ENCODE assay signal across 17 mouse cellular contexts in genomic region chr6:57766287-57766686, GRCm38 (mm10). TPM values are rescaled to one million over a fixed set of nuclear protein-coding genes. Genes with fewer than 3 reads are reported as not detected.
DNase-seq lines count a peak whose midpoint lies in the region; ATAC-seq and TF ChIP-seq lines count a peak whose summit lies in the region.
"Had no signal": no experiment of that assay in that cellular context is flagged by ENCODE, and none has a peak within 500 bp of the region (broad histone marks: within the 10 kb centered on the region; RNA-seq: fewer than 3 reads in every experiment).

No protein-coding gene starts in this region.

- no peaks in the 10 kb centered on the region for H3K4me1 ChIP-seq in intestine, embryonic 15.5 days (replicated peaks)
- no peaks in the 10 kb centered on the region for H3K4me1 ChIP-seq in intestine, postnatal 0 days (replicated peaks; ENCODE audit: control insufficient read depth, insufficient read depth, low read length)
- peaks cover 37 to 52% of the 10 kb centered on the region in 2 experiments for H3K4me1 ChIP-seq in MEL (ENCODE audit: control insufficient read depth in 1 of 2, insufficient read depth in 2 of 2, low read length in 2 of 2)
- H3K4me1 ChIP-seq in liver, embryonic 15.5 days (replicated peaks): peaks cover 83% of the 10 kb centered on the region
- H3K4me1 ChIP-seq: forebrain, embryonic 12.5 days; midbrain, embryonic 12.5 days had no signal

- no peak for TF ChIP-seq CTCF in intestine, postnatal 0 days (IDR thresholded peaks at IDR 0.05; ENCODE audit: low read depth)
- no peak for TF ChIP-seq CTCF in MEL (IDR thresholded peaks at IDR 0.05 in 2 of 3, conservative IDR thresholded peaks at IDR 0.05 in 1 of 3; ENCODE audit: control insufficient read depth in 1 of 3, insufficient read depth in 1 of 3, low read depth in 2 of 3, low read length in 3 of 3, poor library complexity in 1 of 3, severe bottlenecking in 1 of 3)

- peak; percentile 77; the same call in 1 of the 2 replicates for ATAC-seq in intestine, embryonic 15.5 days
- no peak for ATAC-seq in intestine, postnatal 0 days
- peak; percentile 72 for ATAC-seq in erythroblast, adult 5-6 weeks (replicated peaks; ENCODE audit: low FRiP score, poor library complexity, severe bottlenecking)
- ATAC-seq in liver, embryonic 15.5 days (ENCODE audit: insufficient read depth): peak; percentile 88
- ATAC-seq in CD4-positive, CD25-positive, alpha-beta regulatory T cell, adult 4 months: no peak

- no peaks in the 10 kb centered on the region for H3K27me3 ChIP-seq in intestine, embryonic 15.5 days (replicated peaks)
- no peaks in the 10 kb centered on the region for H3K27me3 ChIP-seq in intestine, postnatal 0 days (replicated peaks; ENCODE audit: control insufficient read depth, insufficient read depth, low read length)
- no peaks in the 10 kb centered on the region for H3K27me3 ChIP-seq in MEL (ENCODE audit: control insufficient read depth in 1 of 2, insufficient read depth in 2 of 2, low read length in 2 of 2)
- H3K27me3 ChIP-seq in liver, embryonic 15.5 days: no peaks in the 10 kb centered on the region
- H3K27me3 ChIP-seq: embryonic facial prominence, embryonic 13.5 days; forebrain, embryonic 12.5 days; limb, embryonic 13.5 days; midbrain, embryonic 12.5 days had no signal

- TF ChIP-seq EP300 in MEL (IDR thresholded peaks at IDR 0.05; ENCODE audit: low read depth in 1 of 2, low read length in 2 of 2): peak in 1 of 2 experiments; percentile 78; a peak in 3 of 4 replicates

- H3K27ac ChIP-seq in intestine, embryonic 15.5 days: no peak overlapping the region
- H3K27ac ChIP-seq in intestine, postnatal 0 days (ENCODE audit: low read depth, low read length): no peak overlapping the region
- H3K27ac ChIP-seq in MEL (ENCODE audit: control insufficient read depth, low read depth, low read length): peak overlapping the region; percentile 71
- peak overlapping the region; percentile 97 for H3K27ac ChIP-seq in liver, embryonic 15.5 days (replicated peaks)
- H3K27ac ChIP-seq: embryonic facial prominence, embryonic 13.5 days; forebrain, embryonic 12.5 days; left cerebral cortex, adult 2 months; limb, embryonic 13.5 days; midbrain, embryonic 12.5 days had no signal

- H3K4me2 ChIP-seq in intestine, embryonic 15.5 days (replicated peaks): no peak overlapping the region
- no peak overlapping the region for H3K4me2 ChIP-seq in intestine, postnatal 0 days (replicated peaks; ENCODE audit: low read depth)
- H3K4me2 ChIP-seq in liver, embryonic 15.5 days: peak overlapping the region; percentile 65
- H3K4me2 ChIP-seq: embryonic facial prominence, embryonic 13.5 days; forebrain, embryonic 12.5 days; limb, embryonic 13.5 days; midbrain, embryonic 12.5 days had no signal

- no peak overlapping the region for H3K9ac ChIP-seq in intestine, embryonic 15.5 days
- H3K9ac ChIP-seq in intestine, postnatal 0 days (ENCODE audit: low read depth, low read length): no peak overlapping the region
- peak overlapping the region; percentile 39 for H3K9ac ChIP-seq in MEL (ENCODE audit: control insufficient read depth, low read depth, low read length, poor library complexity, severe bottlenecking)
- H3K9ac ChIP-seq in liver, embryonic 15.5 days: peak overlapping the region; percentile 53
- H3K9ac ChIP-seq: embryonic facial prominence, embryonic 13.5 days; forebrain, embryonic 12.5 days; limb, embryonic 13.5 days; midbrain, embryonic 12.5 days had no signal

- 100% methylated on average over 1 of the region's 1 CpGs for WGBS in intestine, embryonic 15.5 days
- WGBS in intestine, postnatal 0 days: 85% methylated on average over 1 of the region's 1 CpGs
- 11% methylated on average over 1 of the region's 1 CpGs for WGBS in liver, embryonic 15.5 days (ENCODE audit: insufficient replicate concordance)

- H3K36me3 ChIP-seq in intestine, embryonic 15.5 days: no peaks in the 10 kb centered on the region
- no peaks in the 10 kb centered on the region for H3K36me3 ChIP-seq in intestine, postnatal 0 days (ENCODE audit: control insufficient read depth, insufficient read depth)
- peaks cover 0 to 68% of the 10 kb centered on the region in 2 experiments; a peak in 2 of 4 replicates for H3K36me3 ChIP-seq in MEL (ENCODE audit: control insufficient read depth in 1 of 2, insufficient read depth in 2 of 2, low read length in 2 of 2)
- H3K36me3 ChIP-seq in liver, embryonic 15.5 days (replicated peaks): peaks cover 48% of the 10 kb centered on the region

- intact Hi-C loops in gastrocnemius, postnatal 14 days (cut with DNase I; ENCODE audit: low total_unique reads): no loop called here

- H3K9me3 ChIP-seq in intestine, embryonic 15.5 days: no peaks in the 10 kb centered on the region
- no peaks in the 10 kb centered on the region for H3K9me3 ChIP-seq in intestine, postnatal 0 days (ENCODE audit: control insufficient read depth)
- H3K9me3 ChIP-seq in MEL (replicated peaks; ENCODE audit: insufficient read depth, low read length): no peaks in the 10 kb centered on the region
- H3K9me3 ChIP-seq in liver, embryonic 15.5 days (replicated peaks): no peaks in the 10 kb centered on the region
- H3K9me3 ChIP-seq: embryonic facial prominence, embryonic 13.5 days; forebrain, embryonic 12.5 days; limb, embryonic 13.5 days; midbrain, embryonic 12.5 days had no signal

- no peak for TF ChIP-seq RAD21 in MEL (IDR thresholded peaks at IDR 0.05; ENCODE audit: low read depth, low read length)

- DNase-seq in MEL (ENCODE audit: low read depth, low spot score): peak; percentile 57
- DNase-seq in gastrocnemius, adult 18-20 months (ENCODE audit: low spot score): no peak
- no peak for DNase-seq in gastrocnemius, postnatal 14 days
- DNase-seq: adrenal gland, postnatal 25 days; cerebellum, postnatal 25 days; heart, postnatal 36 days; lung, postnatal 14 days had no signal

- no peak for TF ChIP-seq POLR2A in MEL (IDR thresholded peaks at IDR 0.05; ENCODE audit: control insufficient read depth in 1 of 2, insufficient read depth in 1 of 2, low read depth in 1 of 2, low read length in 2 of 2, poor library complexity in 1 of 2)

- no peak overlapping the region for H3K4me3 ChIP-seq in intestine, embryonic 15.5 days (replicated peaks)
- H3K4me3 ChIP-seq in intestine, postnatal 0 days (ENCODE audit: low read depth, low read length): no peak overlapping the region
- H3K4me3 ChIP-seq in MEL (ENCODE audit: control insufficient read depth in 1 of 2, insufficient read depth in 1 of 2, low read depth in 2 of 2, low read length in 2 of 2): no peak overlapping the region
- H3K4me3 ChIP-seq in liver, embryonic 15.5 days (replicated peaks): peak overlapping the region; percentile 30
- H3K4me3 ChIP-seq: embryonic facial prominence, embryonic 13.5 days; forebrain, embryonic 12.5 days; left cerebral cortex, adult 2 months; limb, embryonic 13.5 days; midbrain, embryonic 12.5 days had no signal

- H3K79me2 ChIP-seq in MEL (ENCODE audit: control insufficient read depth, insufficient read depth, low read length, poor library complexity): no peaks in the 10 kb centered on the region

TF ChIP-seq in MEL, 35 proteins besides CTCF, POLR2A, EP300 and RAD21:
- TF ChIP-seq UBTF (IDR thresholded peaks at IDR 0.05; ENCODE audit: borderline replicate concordance, insufficient read depth, low read depth, low read length) (no peak), GATA1 (IDR thresholded peaks at IDR 0.05; ENCODE audit: low read depth, low read length) (peak; percentile 32; the same call in 1 of the 2 replicates), MAZ (IDR thresholded peaks at IDR 0.05; ENCODE audit: low read depth, low read length) (0 out of 2 replicates have a peak, but pooled peaks have one; percentile 36), GABPA (IDR thresholded peaks at IDR 0.05; ENCODE audit: low read depth, low read length) (no peak), TCF12 (IDR thresholded peaks at IDR 0.05; ENCODE audit: low read depth, low read length) (0 out of 2 replicates have a peak, but pooled peaks have one; percentile 57), TAL1 (IDR thresholded peaks at IDR 0.05; ENCODE audit: low read length) (peak; percentile 44), MXI1 (IDR thresholded peaks at IDR 0.05; ENCODE audit: low read depth, low read length) (0 out of 2 replicates have a peak, but pooled peaks have one; percentile 26), RCOR1 (IDR thresholded peaks at IDR 0.05; ENCODE audit: low read depth, low read length) (0 out of 2 replicates have a peak, but pooled peaks have one; percentile 2), USF2 (IDR thresholded peaks at IDR 0.05; ENCODE audit: borderline replicate concordance in 1 of 2, insufficient read depth in 1 of 2, low read depth in 1 of 2, low read length in 2 of 2) (no peak), NRF1 (IDR thresholded peaks at IDR 0.05; ENCODE audit: insufficient read depth, low read depth, low read length, poor library complexity, severe bottlenecking) (no peak)
TF ChIP-seq in MEL: peak in this region for 6.

RNA-seq across cellular contexts. Expression of gene Vopp1, which starts 58.7 kb away (rescaled TPM):
- 30.9 and 32.3 TPM in 2 replicates for polyA plus RNA-seq in intestine, embryonic 15.5 days (2015; fragmentation: Nextera tagmentation; extraction: Ambion mirVana)
- polyA plus RNA-seq in intestine, postnatal 0 days (2015; fragmentation: Nextera tagmentation; extraction: Ambion mirVana): 11.2 and 11.9 TPM in 2 replicates
- 12.1 and 17.0 TPM in 2 replicates for total RNA-seq in MEL (2012; rRNA removed)
- polyA plus RNA-seq in MEL (2012; ENCODE audit: insufficient read depth in 1 of 2, insufficient read length in 2 of 2, low read depth in 1 of 2, low replicate concordance in 2 of 2, missing spikeins in 1 of 2): 10 to 100 TPM in 1 of 2 experiments, not detected in 1; 14.2 TPM
- 270 and 296 TPM in 2 replicates for total RNA-seq in erythroblast, adult 5-6 weeks (2015; ENCODE audit: low replicate concordance)
- total RNA-seq in erythroblast, adult 5-6 weeks (2017; ENCODE audit: low replicate concordance): 358 and 528 TPM in 2 replicates
- polyA plus RNA-seq in liver, embryonic 15.5 days (2015; fragmentation: Nextera tagmentation; extraction: Ambion mirVana): 56.8 and 62.9 TPM in 2 replicates
- 1 to 10 TPM; 4.5 to 4.7 TPM for total RNA-seq in gastrocnemius, adult 18-20 months (2021)
- 10 to 100 TPM; 10.1 to 11.8 TPM for polyA plus RNA-seq in CD4-positive, CD25-positive, alpha-beta regulatory T cell, adult 4 months (2017; shearing (Covaris generic))
- total RNA-seq in gastrocnemius, postnatal 14 days (2021): 1 to 10 TPM; 5.2 to 7.2 TPM

Comparison
In these comparisons a context has a peak if more than half of its experiments do, and no peak if none do; other contexts are left out.
1. ATAC-seq: peak in intestine, embryonic 15.5 days (single experiment), erythroblast, adult 5-6 weeks (single experiment) and liver, embryonic 15.5 days (single experiment); none in intestine, postnatal 0 days (single experiment) and CD4-positive, CD25-positive, alpha-beta regulatory T cell, adult 4 months (single experiment).
2. H3K27ac ChIP-seq: peak in MEL (single experiment) and liver, embryonic 15.5 days (single experiment); none in intestine, embryonic 15.5 days (single experiment) and intestine, postnatal 0 days (single experiment).
3. H3K9ac ChIP-seq: peak in MEL (single experiment) and liver, embryonic 15.5 days (single experiment); none in intestine, embryonic 15.5 days (single experiment) and intestine, postnatal 0 days (single experiment).